ENCODE assay signal across 24 mouse cellular contexts in genomic region chr4:62587067-62587466, GRCm38 (mm10). TPM values are rescaled to one million over a fixed set of nuclear protein-coding genes. Genes with fewer than 3 reads are reported as not detected.
A peak's percentile ranks its signal among the peaks of the same experiment; 100 is the strongest.
DNase-seq lines count a peak whose midpoint lies in the region; ATAC-seq lines count a peak whose summit lies in the region.
"Had no signal": no experiment of that assay in that cellular context is flagged by ENCODE, and none has a peak within 500 bp of the region (broad histone marks: within the 10 kb centered on the region; RNA-seq: fewer than 3 reads in every experiment).

No protein-coding gene starts in this region.

- peak; percentile 26 for DNase-seq in thymus, postnatal 14 days
- DNase-seq in thymus, postnatal 36 days, result no peak
- DNase-seq in CD4-positive, CD25-positive, alpha-beta regulatory T cell, adult 2 months (ENCODE audit: low read depth, low spot score), result peak; percentile 51
- DNase-seq in naive thymus-derived CD4-positive, alpha-beta T cell, adult 2 months (ENCODE audit: low read depth), result peak; percentile 72
- no peak for DNase-seq in frontal cortex, postnatal 14 days (ENCODE audit: low spot score in 2 of 2)
- DNase-seq in ovary, postnatal 36 days (ENCODE audit: low spot score), result no peak
- DNase-seq: adrenal gland, postnatal 10 days; B cell, adult 2 months; cerebellum, adult 18-20 months; cerebellum, adult 9-10 months; cerebellum, postnatal 14 days; gastrocnemius, adult 2 months; gastrocnemius, postnatal 14 days; heart, adult 18-20 months; heart, postnatal 10 days; heart, postnatal 4 days; kidney, adult 11 months had no signal

- peak; percentile 57 for ATAC-seq in activated CD4-positive, CD25-positive, alpha-beta regulatory T cell, adult 4 months
- ATAC-seq: forebrain, embryonic 13.5 days; forebrain, embryonic 16.5 days; hindbrain, postnatal 0 days; intestine, embryonic 15.5 days; Patski had no signal

RNA-seq across cellular contexts. Expression of gene Rgs3, which starts 27.4 kb away (rescaled TPM):
- 10 to 100 TPM; 45.2 to 51.1 TPM for polyA plus RNA-seq in activated CD4-positive, CD25-positive, alpha-beta regulatory T cell, adult 4 months (2017; shearing (Covaris generic))
- polyA plus RNA-seq: G1E had no signal

Comparison
In these comparisons a context has a peak if more than half of its experiments do, and no peak if none do; other contexts are left out.
1. DNase-seq: peak in thymus, postnatal 14 days (single experiment), CD4-positive, CD25-positive, alpha-beta regulatory T cell, adult 2 months (single experiment) and naive thymus-derived CD4-positive, alpha-beta T cell, adult 2 months (single experiment); none in thymus, postnatal 36 days (0 of 2), frontal cortex, postnatal 14 days (0 of 2) and ovary, postnatal 36 days (single experiment).